Mouse (Mus musculus) layer of hippocampus, postnatal 36 days (tissue): ENCODE data around the gene Agbl4. TPM values are rescaled to one million over a fixed set of nuclear protein-coding genes. Genes with fewer than 3 reads are reported as not detected.

Experiments used
- DNase-seq, 2 experiments: peaks; one replicate each; pipeline ENCODE4 v3.0.0; 2022
- total RNA-seq, 2 experiments: library from RNA; stranded (reverse); gene quantifications; 2 replicates each; pipeline ENCODE4 v1.2.3; 2021

Agbl4 gene
- total RNA-seq, 2 experiments from 2014 or later: 12.6 to 13.0 TPM

DNA sequence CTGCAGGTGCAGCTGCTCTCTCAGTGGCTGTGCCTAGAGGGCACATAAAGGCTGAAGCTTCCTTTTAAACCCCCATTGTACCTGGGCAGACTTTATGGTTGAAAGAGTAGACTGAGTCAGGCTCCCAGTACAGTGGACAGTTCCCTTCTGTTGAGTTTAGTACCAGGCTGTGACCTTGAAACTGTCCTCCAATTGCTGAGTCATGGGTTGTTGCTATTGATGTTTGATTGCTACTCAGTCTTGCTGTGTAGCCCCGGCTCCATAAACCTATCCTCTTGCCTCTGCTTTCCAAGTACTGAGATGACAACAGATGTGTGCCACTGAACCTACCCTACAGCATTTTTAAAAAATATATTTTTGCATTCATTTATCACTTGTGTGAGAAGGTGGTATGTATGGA, 1190.8 kb downstream of the Agbl4 start:
- no peak for DNase-seq

DNA sequence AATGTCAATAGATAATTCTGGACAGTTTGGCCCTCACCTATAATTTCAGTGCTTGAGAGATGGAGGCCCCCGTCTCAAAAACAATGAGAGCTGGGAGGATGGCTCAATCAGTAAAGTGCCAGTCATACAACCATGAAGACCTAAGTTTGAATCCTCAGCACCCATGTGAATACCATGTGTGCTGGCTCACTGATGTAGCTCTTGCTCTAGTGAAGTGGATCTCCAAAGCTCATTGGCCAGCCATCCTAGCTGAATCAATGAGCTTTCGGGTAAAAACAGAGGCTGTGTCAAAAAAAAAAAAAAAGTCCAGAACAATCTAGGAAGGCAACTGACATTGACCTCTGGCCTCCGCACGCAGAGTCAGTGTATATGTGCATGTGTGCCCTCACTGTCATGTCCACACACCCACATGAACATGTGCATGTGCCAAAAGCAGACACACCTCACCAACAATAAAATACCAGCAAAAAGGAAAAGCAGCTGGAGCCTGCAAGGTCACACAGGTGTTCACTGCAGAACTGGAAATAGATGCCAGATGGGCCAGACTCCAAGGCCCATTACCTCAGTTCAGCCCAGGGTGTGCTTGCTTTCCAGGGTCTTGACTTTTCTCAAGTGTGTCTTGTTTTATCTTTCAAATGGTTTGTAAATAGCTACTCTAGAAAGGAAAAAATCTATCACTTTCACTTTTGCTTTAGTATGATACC, 1192.2 kb downstream of the Agbl4 start:
- DNase-seq: no peak

DNA sequence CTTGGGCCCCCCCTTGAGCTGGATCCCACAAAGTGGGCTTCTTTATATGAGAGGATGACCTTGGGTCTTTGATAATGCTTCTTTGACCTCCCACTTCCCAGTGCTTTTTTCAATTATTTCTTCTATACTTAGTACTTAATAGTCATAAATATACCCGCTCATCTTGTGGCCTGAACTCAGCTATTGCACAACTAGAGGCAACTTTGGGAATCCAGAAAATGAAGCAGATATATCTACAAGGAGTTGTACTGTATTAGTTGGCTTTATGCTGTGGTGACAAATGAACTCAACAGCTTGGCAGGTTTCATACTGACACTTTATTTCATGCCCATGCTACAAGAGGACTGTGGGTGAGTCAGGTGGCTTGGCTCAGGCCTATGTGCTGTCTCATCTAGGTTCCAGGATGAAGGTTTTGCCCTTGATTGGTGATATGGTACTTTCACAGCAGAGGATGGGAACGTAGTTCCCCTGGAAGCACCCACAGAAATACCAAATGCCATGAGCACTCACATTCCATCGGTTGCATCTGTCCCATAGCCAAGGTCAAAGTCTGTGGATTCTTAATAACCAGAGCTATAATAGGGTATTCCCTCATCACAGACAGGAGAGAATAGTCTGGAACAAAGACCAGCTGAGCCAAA, 1197.3 kb downstream of the Agbl4 start:
- DNase-seq: no peak

DNA sequence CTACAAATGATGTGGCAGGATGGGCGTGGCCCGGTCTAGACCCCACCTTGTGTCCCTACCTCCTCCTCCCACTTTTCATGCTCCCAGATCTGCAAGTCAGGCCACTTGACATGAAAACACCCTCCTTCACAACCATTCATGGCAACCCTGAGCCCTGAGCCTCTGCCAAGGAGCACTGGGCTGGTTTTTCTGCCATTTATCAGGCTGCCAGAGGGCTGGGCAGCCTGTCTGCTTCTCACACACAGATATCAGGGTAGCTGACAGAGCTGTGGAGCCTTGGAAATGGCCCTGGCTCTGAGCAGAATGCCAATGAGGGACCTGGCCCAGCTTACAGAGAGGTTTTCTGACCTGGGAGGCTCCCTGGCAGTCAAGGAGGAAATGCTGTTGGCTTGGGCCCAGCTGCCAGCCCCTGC, 1199.8 kb downstream of the Agbl4 start:
- DNase-seq: peak in 1 of 2 experiments; percentile 58

- DNase-seq: no peak
Observed at GRCm38 (mm10) chr4:111597986-111598385, 1200.5 kb downstream of the Agbl4 start.

GRCm38 (mm10) chr4:111603194-111603593, 1205.7 kb downstream of the Agbl4 start:
- DNase-seq: no peak

GRCm38 (mm10) chr4:111607826-111608500, 1210.5 kb downstream of the Agbl4 start:
- DNase-seq: no peak

DNA sequence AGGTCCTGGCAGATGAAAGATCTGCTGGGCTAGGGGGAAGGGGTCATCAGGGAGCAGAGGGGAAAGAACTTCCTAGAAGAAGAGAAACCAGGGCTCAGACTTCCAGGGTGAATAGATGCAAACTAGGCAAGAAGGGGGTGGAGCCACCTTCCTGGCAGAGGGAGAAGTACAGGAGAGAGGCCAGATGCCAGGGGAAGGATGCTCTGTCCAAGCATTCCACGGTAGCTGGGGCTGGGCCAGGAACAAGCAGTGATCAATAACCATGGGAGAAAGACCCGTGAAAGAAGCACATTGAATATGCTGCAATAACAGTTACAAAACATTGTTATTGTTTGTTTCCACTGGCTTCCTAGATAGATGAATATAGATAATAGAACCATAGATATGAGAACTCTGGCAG, 1224.4 kb downstream of the Agbl4 start:
- no peak for DNase-seq

DNA sequence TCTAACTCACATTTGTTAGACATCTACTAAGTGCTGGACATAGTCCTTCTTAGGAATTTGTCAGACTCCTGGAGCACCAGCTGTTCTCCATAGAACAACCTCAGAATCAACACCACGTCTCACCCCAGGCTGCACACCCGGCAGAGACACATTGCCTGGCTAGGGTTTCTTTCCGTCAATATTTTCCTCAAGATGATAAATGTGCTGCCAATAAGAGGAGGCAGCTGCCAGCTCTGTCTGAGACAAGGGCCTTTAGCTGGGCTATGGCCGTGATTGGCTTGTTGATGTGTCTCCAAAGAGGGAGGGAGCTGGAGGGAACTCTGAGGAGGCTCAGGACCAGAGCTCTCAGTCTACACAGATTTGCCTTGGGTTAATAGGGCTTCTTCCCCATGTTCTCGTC, 1227.5 kb downstream of the Agbl4 start:
- DNase-seq: no peak

GRCm38 (mm10) chr4:111626118-111626830, 1228.8 kb downstream of the Agbl4 start:
- peak; percentile 75 to 76 for DNase-seq

DNA sequence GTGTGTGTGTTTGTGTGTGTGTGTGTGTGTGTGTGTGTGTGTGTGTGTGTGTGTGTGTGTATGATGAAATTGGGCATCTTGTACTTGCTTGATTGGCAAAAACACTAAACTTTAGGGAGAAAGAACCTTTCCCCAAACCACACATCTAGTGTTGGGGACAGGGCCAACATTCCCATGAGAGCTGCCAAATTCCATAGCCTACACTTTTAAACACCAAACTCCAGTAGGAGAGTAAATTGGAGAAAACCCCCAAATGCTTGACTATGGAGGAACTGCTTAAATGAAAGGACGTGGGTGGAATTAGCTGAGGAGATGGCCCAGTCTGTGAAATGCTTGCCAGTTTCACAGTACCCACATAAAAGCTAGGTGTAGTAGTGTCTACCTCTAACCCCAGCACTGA, 1235.2 kb downstream of the Agbl4 start:
- DNase-seq: no peak

DNA sequence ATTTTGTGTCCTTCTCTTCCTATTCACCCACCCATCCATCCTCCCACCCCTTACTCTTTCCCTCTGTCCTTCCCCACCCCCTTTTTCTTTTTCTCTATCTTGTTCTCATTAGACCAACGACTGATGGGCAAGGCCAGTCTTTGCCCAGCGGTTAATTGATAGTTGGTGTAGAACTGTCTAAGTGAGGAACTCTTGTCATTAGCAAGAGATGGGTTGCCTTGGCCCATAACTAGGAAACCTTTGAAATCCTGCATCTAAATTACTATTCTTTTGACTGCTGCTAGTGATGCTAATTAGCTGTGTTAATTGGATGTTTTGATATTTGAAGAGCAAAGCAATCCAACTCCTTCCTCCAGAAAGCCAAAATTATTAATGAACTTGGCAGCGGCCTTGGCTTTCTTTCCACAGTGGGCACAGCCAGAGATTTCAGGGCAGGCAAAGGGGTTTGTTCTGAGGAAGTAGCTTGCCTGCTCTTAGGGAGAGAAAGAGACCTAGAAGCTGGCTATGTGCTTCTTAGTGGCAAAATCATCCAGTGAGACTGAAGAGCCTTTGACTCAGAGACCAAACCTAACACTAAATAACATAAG, 1238.2 kb downstream of the Agbl4 start:
- peak; percentile 19 to 41 for DNase-seq

DNA sequence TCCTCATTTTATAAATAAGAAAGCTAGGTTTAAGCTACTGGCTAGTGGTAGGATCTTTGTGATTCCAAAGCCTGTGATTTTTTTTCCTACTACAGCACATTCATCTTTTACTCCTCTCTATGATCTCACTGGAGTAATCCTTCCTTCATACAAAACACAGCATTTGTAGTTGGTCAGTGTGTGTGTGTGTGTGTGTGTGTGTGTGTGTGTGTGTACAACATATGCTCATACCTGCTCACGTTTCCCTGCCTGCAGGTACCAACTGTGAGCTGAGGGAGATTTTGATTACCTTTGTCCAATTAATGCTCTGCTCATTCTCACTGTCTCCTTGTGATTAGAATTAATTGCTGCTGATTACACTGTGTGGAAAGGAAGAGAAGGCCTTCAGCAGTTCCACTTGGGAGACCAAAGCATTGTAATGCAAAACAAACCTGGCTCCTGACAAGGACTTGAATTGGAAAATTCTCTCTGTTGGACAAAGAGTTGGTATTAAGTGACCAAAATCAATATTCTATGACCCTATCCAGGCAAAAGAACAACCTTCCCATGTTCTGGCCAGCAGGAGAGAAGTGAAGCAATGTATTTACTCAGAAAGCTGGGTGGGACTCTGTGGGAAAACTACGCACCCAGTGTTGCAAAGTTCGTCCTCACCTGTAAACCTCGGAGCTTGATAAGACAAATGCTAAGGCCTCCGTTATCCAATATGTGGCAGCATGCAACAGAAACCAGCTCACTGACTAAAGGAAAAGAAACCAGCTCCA, 1241.7 kb downstream of the Agbl4 start:
- no peak for DNase-seq

GRCm38 (mm10) chr4:111645117-111645830, 1247.8 kb downstream of the Agbl4 start:
- DNase-seq: peak; percentile 13 to 23

DNA sequence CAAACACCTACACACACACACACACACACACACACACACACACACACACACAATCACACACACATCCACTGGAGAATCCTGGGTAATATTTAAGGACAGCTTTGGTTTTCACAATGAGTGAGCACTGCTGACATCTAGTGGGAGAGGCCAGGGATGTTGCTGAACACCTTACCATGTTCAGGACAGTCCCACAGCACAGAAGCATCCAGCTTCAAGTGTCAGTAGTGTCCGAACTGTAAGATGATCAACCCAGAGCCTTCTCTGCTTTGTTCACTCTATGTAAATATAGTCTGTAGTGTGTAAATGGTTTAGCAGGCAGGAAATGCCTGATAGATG, 1248.3 kb downstream of the Agbl4 start:
- DNase-seq: peak in 1 of 2 experiments; percentile 23

- no peak for DNase-seq
Observed at GRCm38 (mm10) chr4:111653451-111653850, 1256.0 kb downstream of the Agbl4 start.

DNA sequence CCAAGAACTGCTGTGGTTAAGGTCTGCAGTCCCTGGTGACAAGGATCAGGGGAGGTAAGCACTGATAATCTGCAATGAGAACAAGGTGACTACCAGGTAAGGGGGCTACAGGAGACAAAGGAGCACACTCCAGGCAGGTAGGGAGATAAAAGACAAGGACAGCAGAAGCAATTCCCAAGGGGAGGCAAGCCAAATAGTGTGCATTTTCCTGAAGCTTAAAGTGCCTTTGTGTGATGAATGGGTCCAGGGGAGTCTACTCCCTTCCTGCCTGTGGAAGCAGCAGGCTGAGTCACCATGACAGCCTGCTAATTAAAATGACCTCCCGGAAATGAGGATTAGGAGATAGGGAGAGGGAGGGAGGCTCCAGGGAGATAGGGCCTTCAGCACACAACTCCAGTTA, 1266.3 kb downstream of the Agbl4 start:
- DNase-seq: no peak

DNA sequence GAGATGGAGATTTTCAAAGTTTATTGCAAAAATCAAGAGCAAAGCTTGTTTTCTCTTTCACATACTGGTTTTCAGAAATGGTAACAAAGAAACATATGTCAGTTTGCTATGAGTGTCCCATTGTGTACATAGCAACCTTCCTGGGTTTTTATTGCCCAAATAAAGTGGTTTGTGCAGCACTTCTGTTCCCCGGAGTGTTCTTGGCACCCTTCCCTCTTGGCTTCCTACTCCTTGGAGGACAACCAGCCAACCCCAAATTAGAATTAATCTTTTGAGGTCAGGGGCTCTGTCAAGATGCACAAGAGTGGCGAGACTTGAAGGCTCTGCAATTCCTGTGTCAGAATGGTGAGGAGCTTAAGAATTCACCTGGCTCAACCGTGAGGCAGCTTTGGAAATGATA, 1266.7 kb downstream of the Agbl4 start:
- peak in 1 of 2 experiments; percentile 14 for DNase-seq

DNA sequence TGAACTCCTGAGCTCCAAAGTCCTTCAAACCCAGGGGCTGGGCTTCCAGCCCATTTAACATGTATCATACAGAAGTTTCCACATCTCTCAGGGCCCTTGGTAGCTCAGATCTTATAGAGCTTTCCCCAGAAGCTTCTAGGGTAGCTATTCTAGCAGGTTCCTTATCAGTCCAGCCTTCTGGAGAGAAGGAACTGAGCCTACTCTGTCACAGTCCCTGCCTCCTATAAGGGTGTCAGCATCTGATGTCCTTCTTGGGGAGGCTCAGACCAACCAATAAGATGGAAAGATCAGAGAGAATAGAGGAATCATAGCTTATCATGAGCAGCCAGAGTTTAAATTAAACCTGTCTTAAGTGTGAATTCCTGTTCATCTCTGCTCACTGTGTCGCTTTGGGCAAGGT, 1269.3 kb downstream of the Agbl4 start:
- DNase-seq: no peak

- DNase-seq: no peak
Observed at GRCm38 (mm10) chr4:111669369-111669768, 1271.9 kb downstream of the Agbl4 start.
